Mouse (Mus musculus): Measurements from ENCODE around the gene Gdf11.

Gdf11 gene

GRCm38 (mm10) chr10:128919203-128919631 lies 27.7 kb upstream of the Gdf11 start:
- DNase-seq (ENCODE audit: low spot score) = no peak

- no peak for DNase-seq (ENCODE audit: low spot score)
Observed at GRCm38 (mm10) chr10:128918246-128918645, 26.7 kb upstream of the Gdf11 start.

- no peak for DNase-seq (ENCODE audit: low spot score)
Observed at GRCm38 (mm10) chr10:128917400-128917799, 25.9 kb upstream of the Gdf11 start.

GRCm38 (mm10) chr10:128916665-128917064 lies 25.1 kb upstream of the Gdf11 start:
- DNase-seq (ENCODE audit: low spot score) = no peak

- DNase-seq (ENCODE audit: low spot score) = no peak
Observed at GRCm38 (mm10) chr10:128915550-128915949, 24.0 kb upstream of the Gdf11 start.

- DNase-seq (ENCODE audit: low spot score) = no peak
Observed at GRCm38 (mm10) chr10:128913696-128914095, 22.2 kb upstream of the Gdf11 start.

- DNase-seq (ENCODE audit: low spot score) = peak; percentile 85
Observed at GRCm38 (mm10) chr10:128913219-128913618, 21.7 kb upstream of the Gdf11 start.

GRCm38 (mm10) chr10:128912791-128913190 lies 21.3 kb upstream of the Gdf11 start:
- no peak for DNase-seq (ENCODE audit: low spot score)

- DNase-seq (ENCODE audit: low spot score) = no peak
Observed at GRCm38 (mm10) chr10:128912268-128912667, 20.8 kb upstream of the Gdf11 start.

GRCm38 (mm10) chr10:128911430-128911829 lies 19.9 kb upstream of the Gdf11 start:
- no peak for DNase-seq (ENCODE audit: low spot score)

GRCm38 (mm10) chr10:128910066-128910841 lies 18.7 kb upstream of the Gdf11 start:
- no peak for DNase-seq (ENCODE audit: low spot score)

GRCm38 (mm10) chr10:128909567-128910028 lies 18.1 kb upstream of the Gdf11 start:
- DNase-seq (ENCODE audit: low spot score) = peak; percentile 78

GRCm38 (mm10) chr10:128908778-128909448 lies 17.4 kb upstream of the Gdf11 start:
- no peak for DNase-seq (ENCODE audit: low spot score)

- DNase-seq (ENCODE audit: low spot score) = no peak
Observed at GRCm38 (mm10) chr10:128904812-128905211, 13.3 kb upstream of the Gdf11 start.

GRCm38 (mm10) chr10:128902409-128902988 lies 11.0 kb upstream of the Gdf11 start:
- no peak for DNase-seq (ENCODE audit: low spot score)

GRCm38 (mm10) chr10:128901409-128901808 lies 9.9 kb upstream of the Gdf11 start:
- DNase-seq (ENCODE audit: low spot score) = no peak

GRCm38 (mm10) chr10:128900698-128901097 lies 9.2 kb upstream of the Gdf11 start, which contains the start of gene Cd63:
Cd63 (plus strand) TSS chr10:128900989.
- DNase-seq (ENCODE audit: low spot score) = no peak

- DNase-seq (ENCODE audit: low spot score) = no peak
Observed at GRCm38 (mm10) chr10:128899759-128900490, 8.4 kb upstream of the Gdf11 start.

GRCm38 (mm10) chr10:128897501-128897900 lies 6.0 kb upstream of the Gdf11 start:
- DNase-seq (ENCODE audit: low spot score) = no peak

- DNase-seq (ENCODE audit: low spot score) = no peak
Observed at GRCm38 (mm10) chr10:128896807-128897206, 5.3 kb upstream of the Gdf11 start.

GRCm38 (mm10) chr10:128895952-128896693 lies 4.6 kb upstream of the Gdf11 start:
- DNase-seq (ENCODE audit: low spot score) = no peak
